Mouse (Mus musculus) liver, embryonic 14.5 days (tissue): ENCODE measurements at regions not wholly inside any gene's neighbourhood (a gene's known extent, or its start where the extent isn't known, plus 50 kb on each side); places are given as distances from the start of the nearest gene placed in this dataset.

ENCODE experiments used
- ATAC-seq: fragments of 200-750 bp; cut with Nextera tagmentation; 2 replicates; pipeline ENCODE4 v1.8.0; 2017; ENCODE audit warnings: moderate number of reproducible peaks, mild to moderate bottlenecking, moderate library complexity; ENCODE audit not compliant: insufficient read depth
- DNase-seq, 3 experiments: peaks; one replicate each; pipeline ENCODE4 v3.0.0-alpha.2; 2012 to 2013; ENCODE audit warnings: low read depth in 3 of 3, low spot score in 3 of 3
- H3K27ac ChIP-seq: fragments of 300-500 bp; sonication (generic); 2 replicates; pipeline ENCODE4 v1.5.1; 2014; ENCODE audit warnings: moderate library complexity, mild to moderate bottlenecking, control low read depth, inconsistent platforms
- H3K27me3 ChIP-seq: fragments of 300-500 bp; sonication (generic); 2 replicates; pipeline ENCODE4 v1.6.1; 2014; ENCODE audit warnings: mild to moderate bottlenecking, low read length, moderate library complexity; ENCODE audit not compliant: control insufficient read depth, insufficient read depth
- H3K36me3 ChIP-seq: fragments of 300-500 bp; sonication (generic); replicated peaks from 2 replicates; pipeline ENCODE4 v1.6.1; 2014; ENCODE audit warnings: low read depth; ENCODE audit not compliant: control insufficient read depth, insufficient read depth
- H3K4me1 ChIP-seq, 2 experiments: fragments of 200-500 bp in 1 of 2; fragments of 300-500 bp in 1 of 2; sonication (generic) in 1 of 2; replicated peaks; 2 replicates each; pipeline ENCODE4 v1.6.1; 2012 to 2014; ENCODE audit warnings: antibody characterized with exemption in 1 of 2, inconsistent platforms in 1 of 2, low read length in 1 of 2; ENCODE audit not compliant: control insufficient read depth in 2 of 2, insufficient read depth in 2 of 2
- H3K4me2 ChIP-seq: fragments of 300-500 bp; sonication (generic); 2 replicates; pipeline ENCODE4 v1.6.1; 2014; ENCODE audit warnings: low read depth, mild to moderate bottlenecking, control low read depth, moderate library complexity
- H3K4me3 ChIP-seq, 2 experiments: fragments of 200-500 bp in 1 of 2; fragments of 300-500 bp in 1 of 2; sonication (generic) in 1 of 2; 2 replicates each; pipeline ENCODE4 v1.5.1; 2012 to 2014; ENCODE audit warnings: low read depth in 2 of 2, low read length in 2 of 2, mild to moderate bottlenecking in 2 of 2, control low read depth in 1 of 2, inconsistent platforms in 1 of 2, moderate library complexity in 1 of 2; ENCODE audit not compliant: insufficient read depth in 1 of 2
- H3K9ac ChIP-seq: fragments of 300-500 bp; sonication (generic); replicated peaks from 2 replicates; pipeline ENCODE4 v1.6.1; 2014; ENCODE audit warnings: mild to moderate bottlenecking, control low read depth, moderate library complexity
- H3K9me3 ChIP-seq: fragments of 300-500 bp; sonication (generic); 2 replicates; pipeline ENCODE4 v1.6.1; 2016; ENCODE audit warnings: low read length, mixed read lengths; ENCODE audit not compliant: control insufficient read depth
- CTCF ChIP-seq: IDR thresholded peaks from 2 replicates; pipeline ENCODE4 v1.5.1; 2016; ENCODE audit warnings: antibody characterized with exemption, low read depth, control low read depth
- EP300 ChIP-seq: IDR thresholded peaks from 2 replicates; pipeline ENCODE4 v1.6.1; 2016; ENCODE audit warnings: antibody characterized with exemption, low read depth
- WGBS: fragments of 180-500 bp; shearing (Covaris S2); extraction: QIAGEN DNeasy Blood & Tissue Kit; methylation state at CpG from one replicate; pipeline ENCODE4 v1.1.7; 2014; ENCODE audit not compliant: insufficient replicate concordance; 5-methylcytosine and 5-hydroxymethylcytosine counted together

GRCm38 (mm10) chr2:117987426-117988215 lies 124.1 kb upstream of the Thbs1 start:
- no peaks in the 10 kb centered on the region for H3K27me3 ChIP-seq
- no peaks in the 10 kb centered on the region for H3K9me3 ChIP-seq
- DNase-seq (no peak), ATAC-seq (no peak)
- H3K4me1 ChIP-seq: 0 out of 4 replicates have a peak, but pooled peaks cover 0 to 2% of the 10 kb centered on the region in 2 experiments
- H3K27ac ChIP-seq: no peak overlapping the region
- no peak overlapping the region for H3K9ac ChIP-seq
- H3K36me3 ChIP-seq: no peaks in the 10 kb centered on the region
- 50% methylated on average over 10 of the region's 10 CpGs for WGBS
- no peak overlapping the region for H3K4me3 ChIP-seq
- TF ChIP-seq EP300 (no peak), CTCF (no peak)
- no peak overlapping the region for H3K4me2 ChIP-seq

DNA sequence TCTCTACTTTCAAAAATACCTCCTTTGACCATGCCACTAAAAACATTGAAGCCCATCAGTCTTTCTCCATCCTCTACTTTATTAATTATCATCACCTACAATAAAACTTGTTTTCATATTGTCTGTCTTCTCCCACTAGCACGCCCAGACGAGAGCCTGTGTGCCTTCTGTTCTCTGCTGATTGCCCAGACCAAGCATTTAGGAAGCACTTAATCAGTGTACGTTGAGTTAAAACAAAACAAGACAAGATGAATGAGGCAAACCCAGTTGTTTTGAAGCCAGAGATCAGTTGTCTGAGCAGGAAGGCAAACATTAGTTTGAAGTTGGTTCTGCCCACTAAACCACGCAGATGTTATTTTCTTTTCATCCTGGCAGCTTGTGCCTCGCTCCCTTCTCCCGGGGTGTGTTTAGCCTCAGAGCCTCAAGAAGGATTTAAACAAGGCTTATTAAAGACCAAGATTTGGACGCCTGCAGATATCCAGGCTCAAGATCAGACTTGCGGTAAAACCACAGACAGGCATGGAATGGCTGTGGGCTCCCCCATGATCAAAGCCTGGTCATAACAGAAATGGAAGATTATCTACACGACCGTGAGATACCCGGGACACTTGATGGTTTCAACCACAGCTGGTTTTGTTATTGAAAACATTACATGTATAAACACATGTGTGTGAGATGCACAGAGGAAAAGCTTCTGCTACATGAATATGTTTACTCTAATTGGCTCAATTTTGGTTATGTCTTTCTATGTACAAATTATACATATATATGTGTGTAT lies 123.1 kb upstream of the Thbs1 start:
- TF ChIP-seq EP300 (no peak), CTCF (no peak)
- no peaks in the 10 kb centered on the region for H3K9me3 ChIP-seq
- no peak overlapping the region for H3K4me2 ChIP-seq
- no peak overlapping the region for H3K4me3 ChIP-seq
- no peaks in the 10 kb centered on the region for H3K27me3 ChIP-seq
- no peak overlapping the region for H3K9ac ChIP-seq
- DNase-seq: no peak
- H3K27ac ChIP-seq: no peak overlapping the region
- 33% methylated on average over 11 of the region's 11 CpGs for WGBS
- no peaks in the 10 kb centered on the region for H3K36me3 ChIP-seq
- H3K4me1 ChIP-seq: 0 out of 4 replicates have a peak, but pooled peaks cover 0 to 2% of the 10 kb centered on the region in 2 experiments
- ATAC-seq: no peak

DNA sequence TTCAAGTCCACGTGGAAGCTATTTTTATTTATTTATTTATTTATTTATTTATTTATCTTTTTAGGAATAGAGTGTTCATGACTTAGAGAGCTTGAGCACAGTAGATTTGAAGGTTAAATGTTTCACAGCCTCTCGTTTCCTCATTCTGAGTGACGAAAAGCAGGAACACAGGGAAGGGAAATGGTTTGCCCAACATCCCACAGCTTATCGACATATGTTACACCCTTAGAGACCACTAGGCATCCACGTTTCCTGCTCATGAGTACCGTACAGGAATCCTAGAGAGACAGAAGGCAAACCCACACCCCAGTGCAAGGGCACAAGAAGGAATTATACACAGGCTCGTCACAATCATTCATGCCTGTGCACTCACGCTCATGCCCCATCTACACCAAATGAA lies 122.5 kb upstream of the Thbs1 start:
- H3K36me3 ChIP-seq: no peaks in the 10 kb centered on the region
- TF ChIP-seq CTCF (no peak), EP300 (no peak)
- 0 out of 4 replicates have a peak, but pooled peaks cover 0 to 2% of the 10 kb centered on the region in 2 experiments for H3K4me1 ChIP-seq
- H3K4me3 ChIP-seq: no peak overlapping the region
- no peak overlapping the region for H3K27ac ChIP-seq
- DNase-seq: no peak
- ATAC-seq: no peak
- H3K9me3 ChIP-seq: no peaks in the 10 kb centered on the region
- WGBS: 23% methylated on average over 8 of the region's 8 CpGs
- no peak overlapping the region for H3K4me2 ChIP-seq
- H3K27me3 ChIP-seq: no peaks in the 10 kb centered on the region
- H3K9ac ChIP-seq: no peak overlapping the region

- Histone ChIP-seq H3K27me3 (no peaks in the 10 kb centered on the region), H3K27ac (no peak overlapping the region), H3K4me2 (no peak overlapping the region), H3K4me3 (no peak overlapping the region), H3K4me1 (no peaks in the 10 kb centered on the region; a peak in 1 of 4 replicates), H3K36me3 (no peaks in the 10 kb centered on the region), H3K9me3 (no peaks in the 10 kb centered on the region), H3K9ac (no peak overlapping the region)
- ATAC-seq: no peak
- 35% methylated on average over 14 of the region's 14 CpGs for WGBS
- no peak for DNase-seq
- TF ChIP-seq CTCF (no peak), EP300 (no peak)
Measured at GRCm38 (mm10) chr2:117996130-117997083, 115.3 kb upstream of the Thbs1 start.
